Mouse (Mus musculus) cerebellum, postnatal 36 days (tissue): ENCODE data around the gene Osbpl5.

Experiments
- DNase-seq, 2 experiments: peaks; one replicate each; pipeline ENCODE4 v3.0.0; 2021 to 2022; ENCODE audit warnings: mixed read lengths in 2 of 2

Gene Osbpl5

GRCm38 (mm10) chr7:143753990-143754715 lies 2.6 kb downstream of the Osbpl5 start:
- peak; percentile 53 to 56 for DNase-seq

DNA sequence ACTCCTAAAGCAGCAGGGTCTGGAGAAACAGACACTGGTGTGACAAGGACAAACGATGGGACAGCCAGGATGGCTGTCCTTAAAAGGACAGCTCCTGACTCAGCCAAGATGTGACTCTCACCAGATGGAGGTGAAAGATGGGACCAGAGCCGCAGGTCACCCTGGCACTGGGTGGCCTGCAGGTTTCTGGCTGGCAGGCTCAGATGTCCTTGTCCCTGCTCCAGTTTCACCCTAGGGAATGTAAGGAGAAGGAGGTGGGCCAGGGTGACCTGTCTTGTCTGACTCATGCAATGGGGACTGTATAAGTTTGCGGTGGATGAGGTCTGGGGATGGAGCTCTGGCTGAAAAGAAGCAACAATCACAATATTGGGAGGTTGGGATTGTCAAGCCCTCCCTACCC lies 4.2 kb downstream of the Osbpl5 start:
- DNase-seq: peak; percentile 24 to 28

GRCm38 (mm10) chr7:143752056-143752455 lies 4.7 kb downstream of the Osbpl5 start:
- DNase-seq: no peak

GRCm38 (mm10) chr7:143751380-143751779 lies 5.4 kb downstream of the Osbpl5 start:
- no peak for DNase-seq

DNA sequence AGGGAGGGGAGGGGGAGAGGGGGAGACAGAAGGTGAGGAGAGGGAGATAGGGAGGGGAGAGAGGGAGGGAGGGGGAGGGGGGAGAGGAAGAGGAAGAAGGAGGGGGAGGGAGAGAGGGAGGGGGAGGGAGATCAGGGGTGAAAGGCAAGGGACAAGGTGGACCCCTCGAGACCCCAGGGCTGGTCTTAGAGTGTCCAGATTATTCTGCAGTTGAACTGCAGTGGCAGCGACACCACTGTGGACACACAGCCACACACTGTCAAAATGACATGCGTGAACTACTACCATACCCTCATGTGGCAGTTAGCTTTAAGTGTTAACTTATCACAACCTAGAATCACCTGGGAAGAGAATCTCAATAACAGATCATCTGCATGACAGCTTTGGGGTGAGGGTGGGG lies 7.7 kb downstream of the Osbpl5 start:
- no peak for DNase-seq

DNA sequence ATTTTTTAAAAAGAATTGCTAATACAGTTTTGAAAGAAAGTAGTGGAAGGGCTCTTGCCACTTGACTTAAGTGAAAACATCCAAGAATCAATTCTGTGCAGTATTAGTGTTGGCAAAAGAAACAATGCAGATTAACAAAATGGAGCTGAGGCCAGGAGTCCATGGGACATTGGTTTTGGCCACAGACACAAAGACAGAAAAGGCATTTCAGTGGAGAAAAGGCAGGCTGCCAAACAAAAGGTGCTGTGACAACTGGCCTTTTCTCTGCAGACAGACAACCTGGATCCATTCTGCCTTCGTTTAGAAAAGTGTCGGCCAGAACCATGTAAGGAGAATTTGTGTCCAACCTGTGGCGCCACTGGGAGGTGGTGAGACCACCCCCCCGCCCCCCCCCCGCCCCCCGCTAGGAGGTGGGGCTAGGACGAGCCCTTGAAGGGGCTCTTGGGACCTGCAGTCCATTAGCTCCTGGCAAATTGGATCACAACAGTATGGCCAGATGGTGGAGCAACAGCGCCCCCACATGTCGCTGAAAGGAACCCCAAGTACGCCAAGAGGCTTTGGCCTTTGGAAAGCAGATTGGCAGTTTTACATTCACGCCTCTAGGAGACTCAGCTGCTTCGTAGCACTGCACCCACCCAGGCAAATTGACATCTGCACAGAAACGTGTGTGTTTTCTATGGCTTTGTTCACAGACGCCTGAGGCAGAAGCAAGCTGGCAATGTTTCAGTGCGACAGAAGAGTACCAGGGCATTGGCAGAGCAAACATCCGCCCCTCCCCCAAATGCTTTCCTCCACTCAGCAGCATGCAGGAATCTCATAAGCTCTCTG lies 8.5 kb downstream of the Osbpl5 start:
- DNase-seq: peak; percentile 85 to 86

DNA sequence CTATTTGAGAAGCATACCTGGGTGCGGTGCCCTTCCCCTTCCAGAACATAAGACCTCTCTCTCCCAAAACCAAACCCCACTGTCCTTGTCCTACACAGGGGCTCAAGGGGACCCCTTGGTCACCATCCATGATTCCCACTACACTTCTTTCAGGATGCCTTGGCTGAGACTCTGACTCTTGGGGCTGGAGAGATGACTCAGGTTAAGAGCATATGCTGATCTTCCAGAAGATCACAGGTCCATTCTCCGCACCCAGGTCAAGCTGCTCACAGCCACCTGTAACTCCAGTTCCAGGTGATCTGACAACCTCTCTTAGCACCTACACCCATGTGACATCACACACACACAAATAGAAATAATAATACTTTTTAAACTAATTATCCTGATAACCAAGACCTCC lies 16.1 kb downstream of the Osbpl5 start:
- DNase-seq: no peak

- DNase-seq: peak; percentile 42 to 56
Measured at GRCm38 (mm10) chr7:143739511-143740461, 17.0 kb downstream of the Osbpl5 start.

- no peak for DNase-seq
Measured at GRCm38 (mm10) chr7:143738601-143739006, 18.2 kb downstream of the Osbpl5 start.

DNA sequence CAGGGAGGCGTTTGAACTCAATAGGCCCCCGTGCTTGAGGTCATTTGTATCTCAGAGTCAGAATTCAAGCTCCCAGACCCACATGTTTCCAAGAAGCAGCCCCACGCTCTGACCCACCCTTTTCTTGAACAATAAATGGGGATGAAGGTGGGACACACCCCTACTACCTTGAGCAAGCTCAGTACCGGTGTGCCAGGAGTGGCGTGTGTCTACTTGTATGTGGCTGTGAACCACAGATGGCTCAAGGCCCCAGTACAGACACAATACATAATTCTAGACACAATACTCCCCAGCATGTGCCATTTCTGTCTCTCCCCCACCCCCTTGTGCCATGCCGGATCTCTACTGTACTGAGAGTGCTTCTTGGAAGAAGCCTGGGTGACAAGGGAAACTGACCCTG lies 18.6 kb downstream of the Osbpl5 start:
- DNase-seq: no peak

- DNase-seq: no peak
Measured at GRCm38 (mm10) chr7:143733746-143734145, 23.0 kb downstream of the Osbpl5 start.

GRCm38 (mm10) chr7:143729886-143730285 lies 26.9 kb downstream of the Osbpl5 start:
- DNase-seq: no peak

DNA sequence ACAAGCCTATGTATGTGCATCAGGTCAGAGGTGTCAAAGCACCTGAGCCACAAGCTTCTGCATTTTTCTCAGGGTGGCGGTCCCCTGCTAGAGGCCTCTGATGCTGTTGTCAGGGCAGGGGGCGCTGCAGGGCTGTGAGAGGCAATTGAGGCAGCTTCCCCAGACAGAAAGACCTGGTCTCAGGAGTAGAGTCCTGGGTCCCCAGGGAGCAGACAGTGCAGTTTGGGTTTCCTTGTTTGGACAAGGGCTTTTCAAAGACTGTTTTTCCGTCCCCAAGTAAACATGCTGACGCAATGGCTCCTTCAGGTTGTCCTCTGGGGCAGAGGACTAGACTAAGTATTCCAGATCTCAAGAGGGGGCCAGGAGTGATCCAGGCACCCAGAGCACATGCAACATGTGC lies 30.4 kb downstream of the Osbpl5 start:
- no peak for DNase-seq

- DNase-seq: no peak
Measured at GRCm38 (mm10) chr7:143723841-143724240, 32.9 kb downstream of the Osbpl5 start.

GRCm38 (mm10) chr7:143722646-143723045 lies 34.1 kb downstream of the Osbpl5 start:
- DNase-seq: no peak

GRCm38 (mm10) chr7:143717811-143718210 lies 39.0 kb downstream of the Osbpl5 start:
- no peak for DNase-seq

DNA sequence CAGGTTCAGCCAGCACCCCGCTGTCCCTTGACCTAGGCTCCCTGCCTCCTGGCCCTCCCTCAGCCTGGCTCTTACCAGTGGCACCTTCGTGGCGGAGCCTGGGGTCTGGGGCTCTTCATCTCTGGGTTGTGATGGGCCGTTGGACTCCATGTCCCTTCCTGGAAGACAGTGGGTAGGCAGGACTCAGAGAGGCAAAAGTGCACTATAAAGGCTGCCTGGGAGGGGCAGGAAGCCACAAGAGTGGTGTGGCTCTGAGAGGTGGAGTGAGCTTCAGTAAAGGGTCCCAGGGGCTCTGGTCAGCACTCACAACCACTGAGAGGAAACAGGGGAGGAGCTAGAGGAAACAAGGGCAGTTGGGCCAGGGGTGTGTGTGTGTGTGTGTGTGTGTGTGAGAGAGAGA lies 43.4 kb downstream of the Osbpl5 start:
- DNase-seq: no peak

GRCm38 (mm10) chr7:143712771-143713348 lies 43.9 kb downstream of the Osbpl5 start:
- DNase-seq: no peak

DNA sequence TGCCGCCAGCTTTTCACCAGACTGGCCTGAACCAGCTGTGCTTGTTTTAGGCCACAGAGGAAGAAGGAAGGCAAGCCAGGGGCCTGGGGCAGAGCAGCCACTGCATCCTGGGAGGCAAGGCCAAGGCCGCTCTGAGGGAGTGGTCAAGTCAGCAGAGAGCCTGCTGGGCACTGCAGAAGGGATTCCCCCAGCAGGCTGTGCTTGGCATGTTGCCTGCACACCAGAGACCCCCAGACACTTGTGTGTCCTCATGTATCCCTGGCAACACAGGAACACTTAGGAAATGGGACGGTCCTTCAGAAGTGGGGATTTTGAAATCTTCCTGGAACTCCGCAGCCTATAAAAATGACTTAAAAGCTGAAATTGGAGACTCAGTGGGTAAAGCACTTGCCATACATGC lies 44.8 kb downstream of the Osbpl5 start:
- no peak for DNase-seq

DNA sequence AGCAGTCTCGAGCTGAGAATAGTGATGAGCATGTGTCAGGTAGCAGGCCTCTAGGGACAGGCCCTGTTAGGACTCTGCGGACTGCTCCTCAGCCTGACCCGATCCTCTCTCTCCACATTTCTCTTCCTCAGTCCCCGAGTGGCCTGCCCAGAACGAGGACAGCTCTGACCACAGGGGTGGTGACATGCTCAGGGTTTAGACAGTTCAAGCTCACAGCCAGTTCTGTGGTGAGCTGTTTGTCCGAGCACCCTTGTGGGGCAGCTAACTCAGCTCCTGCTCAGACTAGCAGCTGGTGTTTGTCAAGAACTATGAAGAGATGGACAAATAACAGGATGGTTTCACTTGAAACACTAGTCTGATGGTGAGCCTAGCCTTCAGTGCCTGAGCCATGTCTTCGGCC lies 45.4 kb downstream of the Osbpl5 start:
- no peak for DNase-seq

- no peak for DNase-seq
Measured at GRCm38 (mm10) chr7:143709395-143709794, 47.4 kb downstream of the Osbpl5 start.

GRCm38 (mm10) chr7:143706697-143707438 lies 49.9 kb downstream of the Osbpl5 start:
- peak; percentile 90 to 95 for DNase-seq
